17 mouse cellular contexts compared by ENCODE assay signal in genomic region chr4:111085330-111085729, GRCm38 (mm10).
"Had no signal": no experiment of that assay in that cellular context is flagged by ENCODE, and none has a peak within 500 bp of the region (broad histone marks: within the 10 kb centered on the region; RNA-seq: fewer than 3 reads in every experiment).

No protein-coding gene starts in this region.

- H3K4me1 ChIP-seq: neural tube, embryonic 12.5 days; neural tube, embryonic 13.5 days; neural tube, embryonic 15.5 days; stomach, embryonic 15.5 days had no signal

- H3K9me3 ChIP-seq: neural tube, embryonic 12.5 days; neural tube, embryonic 13.5 days; neural tube, embryonic 15.5 days; stomach, embryonic 15.5 days had no signal

- H3K4me2 ChIP-seq: neural tube, embryonic 12.5 days; neural tube, embryonic 13.5 days; neural tube, embryonic 15.5 days; stomach, embryonic 15.5 days had no signal

- H3K27me3 ChIP-seq: neural tube, embryonic 12.5 days; neural tube, embryonic 13.5 days; neural tube, embryonic 15.5 days; stomach, embryonic 15.5 days had no signal

- H3K4me3 ChIP-seq: neural tube, embryonic 12.5 days; neural tube, embryonic 13.5 days; neural tube, embryonic 15.5 days; stomach, embryonic 15.5 days had no signal

- DNase-seq: retina, postnatal 1 day; right cerebral cortex, adult 18-20 months; right cerebral cortex, postnatal 14 days; right cerebral cortex, postnatal 25 days; right cerebral cortex, postnatal 4 days; spleen, adult 18-20 months; thymus, adult 18-20 months; thymus, adult 2 months; thymus, postnatal 14 days; thymus, postnatal 25 days; thymus, postnatal 36 days; thymus, postnatal 4 days had no signal

- H3K9ac ChIP-seq: neural tube, embryonic 12.5 days; neural tube, embryonic 13.5 days; neural tube, embryonic 15.5 days; stomach, embryonic 15.5 days had no signal

- H3K27ac ChIP-seq: neural tube, embryonic 12.5 days; neural tube, embryonic 13.5 days; neural tube, embryonic 15.5 days; stomach, embryonic 15.5 days; stomach, postnatal 0 days had no signal

- H3K36me3 ChIP-seq: neural tube, embryonic 12.5 days; neural tube, embryonic 13.5 days; neural tube, embryonic 15.5 days; stomach, embryonic 15.5 days had no signal
